Mouse (Mus musculus) megakaryocyte, embryonic 14.5 days (primary cell): ENCODE data around the gene Wdr27. TPM values are rescaled to one million over a fixed set of nuclear protein-coding genes. Genes with fewer than 3 reads are reported as not detected.
A peak's percentile ranks its signal among the peaks of the same experiment; 100 is the strongest.
"Not testable (repeated sequence)": the region's sequence is repeated elsewhere in the genome, so short reads cannot be mapped to it uniquely, and the experiment has no call there.

Experiments used
- H3K27me3 ChIP-seq: replicated peaks from 2 replicates; pipeline ENCODE3; 2012; ENCODE audit warnings: inconsistent platforms
- H3K36me3 ChIP-seq: replicated peaks from 2 replicates; pipeline ENCODE3; 2012; ENCODE audit warnings: low read length, inconsistent platforms, mixed read lengths
- H3K4me1 ChIP-seq: 2 replicates; pipeline ENCODE4 v1.6.1; 2012; ENCODE audit warnings: inconsistent platforms
- H3K4me3 ChIP-seq: replicated peaks from 2 replicates; pipeline ENCODE3; 2012; ENCODE audit warnings: moderate library complexity, mild to moderate bottlenecking, inconsistent platforms
- H3K9me3 ChIP-seq: 2 replicates; pipeline ENCODE4 v1.6.1; 2012; ENCODE audit warnings: inconsistent platforms
- FLI1 ChIP-seq: IDR thresholded peaks from 2 replicates; pipeline ENCODE4 v1.6.1; 2012; ENCODE audit warnings: low read length, inconsistent platforms, mixed read lengths
- GATA1 ChIP-seq: IDR thresholded peaks from 3 replicates; pipeline ENCODE4 v1.6.1; 2012; ENCODE audit warnings: mixed read lengths, low read length, inconsistent platforms, borderline replicate concordance
- polyA plus RNA-seq: library from polyadenylated mRNA; stranded (reverse); fragments of >175 nt; gene quantifications from 2 replicates; pipeline ENCODE4 v1.2.3, GENCODE M21; 2012; ENCODE audit warnings: low replicate concordance; ENCODE audit not compliant: insufficient read depth

Wdr27 gene
- polyA plus RNA-seq, 1 experiment, result 8.6 TPM

DNA sequence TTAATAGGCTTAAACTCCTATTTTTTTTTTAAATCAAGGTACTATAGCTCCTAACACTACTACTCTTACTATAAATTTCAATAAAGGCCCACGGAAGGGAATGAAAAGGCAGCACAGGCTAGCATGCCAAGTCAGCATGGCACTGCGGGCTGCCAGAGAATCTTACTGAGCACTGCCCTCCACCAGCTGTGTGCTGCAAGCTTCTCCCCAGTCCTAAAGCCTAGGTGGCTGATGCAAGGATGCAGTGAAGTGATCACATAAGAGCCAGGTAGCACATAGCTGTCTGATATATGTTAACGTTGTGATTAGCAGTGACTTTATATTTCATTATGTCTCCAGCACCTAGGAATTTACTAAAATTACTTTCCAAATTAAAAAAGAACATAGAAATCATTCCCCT is 17.0 kb upstream of the Wdr27 start:
- peak overlapping the region; percentile 98 for H3K4me3 ChIP-seq

DNA sequence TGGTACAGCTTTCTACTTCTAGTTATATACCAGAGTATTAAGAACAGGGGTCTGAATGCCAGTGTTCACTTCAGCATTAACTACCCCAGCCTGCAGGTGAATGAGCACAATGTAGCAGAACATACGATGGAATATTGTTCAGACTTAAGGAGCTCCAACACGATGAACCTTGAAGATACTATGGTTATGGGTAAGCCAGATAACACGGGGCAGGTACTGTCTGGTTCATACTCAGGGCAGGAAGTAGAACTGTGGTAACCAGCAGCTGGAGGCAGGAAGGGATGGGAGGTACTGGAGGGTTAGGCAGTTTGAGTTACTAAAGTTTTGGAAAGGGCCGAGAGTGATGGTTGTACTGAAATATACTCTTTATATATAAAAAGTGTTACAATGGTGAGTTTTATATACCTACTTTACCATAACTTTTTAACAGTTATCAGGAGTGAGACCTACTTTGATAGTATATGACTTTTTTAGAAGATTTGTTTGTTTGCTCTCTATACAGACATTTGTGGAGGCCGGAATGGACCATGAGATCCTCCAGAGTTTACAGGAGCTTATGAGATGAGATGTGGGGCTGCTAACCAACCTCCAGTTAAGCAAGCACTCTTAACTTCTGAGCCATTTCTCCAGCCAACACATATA is 15.8 kb upstream of the Wdr27 start:
- Histone ChIP-seq H3K36me3 (peaks cover 39% of the 10 kb centered on the region), H3K4me3 (peak overlapping the region; percentile 64), H3K27me3 (no peaks in the 10 kb centered on the region), H3K9me3 (no peaks in the 10 kb centered on the region), H3K4me1 (peaks cover 34% of the 10 kb centered on the region)
- TF ChIP-seq GATA1 (no peak), FLI1 (no peak)

More for the DNA sequence above, 17.0 kb upstream of the Wdr27 start:
- no peaks in the 10 kb centered on the region for H3K27me3 ChIP-seq
- peaks cover 28% of the 10 kb centered on the region for H3K4me1 ChIP-seq
- no peak for TF ChIP-seq FLI1
- H3K9me3 ChIP-seq, result no peaks in the 10 kb centered on the region
- peaks cover 28% of the 10 kb centered on the region for H3K36me3 ChIP-seq

DNA sequence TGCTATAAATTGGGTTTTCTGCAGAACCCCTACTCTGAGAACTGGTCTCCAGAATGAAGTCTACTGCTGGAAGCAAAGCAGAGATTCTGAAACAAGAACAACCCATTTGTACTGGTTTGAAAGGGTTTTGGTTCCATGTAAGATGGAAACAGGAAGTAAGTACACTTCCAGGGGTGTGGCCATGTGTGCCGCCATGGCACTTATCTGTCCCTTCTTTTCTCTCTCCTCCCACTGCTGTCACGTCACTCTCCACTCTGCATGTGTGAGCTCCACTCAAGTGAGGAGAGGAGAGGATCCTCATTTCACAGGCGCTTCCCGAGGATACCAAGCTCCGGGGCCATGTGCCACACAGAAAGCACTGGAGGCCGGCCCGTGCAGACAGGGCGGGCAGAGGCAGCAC is 10.5 kb upstream of the Wdr27 start:
- H3K27me3 ChIP-seq, result no peaks in the 10 kb centered on the region
- no peak for TF ChIP-seq GATA1
- no peak for TF ChIP-seq FLI1
- H3K36me3 ChIP-seq, result peaks cover 89% of the 10 kb centered on the region
- H3K9me3 ChIP-seq, result no peaks in the 10 kb centered on the region
- H3K4me1 ChIP-seq, result peaks cover 37% of the 10 kb centered on the region
- H3K4me3 ChIP-seq, result peak overlapping the region; percentile 34

- Histone ChIP-seq H3K4me3 (no peak overlapping the region), H3K4me1 (peaks cover 36% of the 10 kb centered on the region), H3K9me3 (no peaks in the 10 kb centered on the region), H3K27me3 (no peaks in the 10 kb centered on the region), H3K36me3 (peaks cover 97% of the 10 kb centered on the region)
- TF ChIP-seq FLI1 (no peak), GATA1 (no peak)
Measured at GRCm38 (mm10) chr17:14949161-14949827, 6.3 kb upstream of the Wdr27 start.

DNA sequence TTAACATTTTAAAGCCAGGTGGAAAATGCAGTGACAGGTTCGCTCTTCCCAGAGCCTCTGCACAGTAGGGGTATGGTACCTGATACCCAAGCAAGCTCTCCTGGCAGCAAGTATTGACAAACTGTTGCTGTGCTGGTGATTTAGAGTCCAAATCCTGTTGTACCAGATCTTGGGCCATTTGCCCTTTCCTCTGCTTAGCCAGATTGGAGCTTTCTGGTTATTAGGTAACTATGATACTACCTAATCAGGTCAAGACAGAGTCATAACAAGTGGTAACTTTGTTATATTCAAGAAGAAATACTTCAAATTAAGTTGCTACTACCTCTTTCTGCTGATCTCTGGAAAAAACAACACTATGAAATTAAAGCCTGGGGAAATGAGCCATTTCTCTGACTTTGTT is 1.6 kb upstream of the Wdr27 start:
- Histone ChIP-seq H3K4me3 (peak overlapping the region; percentile 73), H3K9me3 (no peaks in the 10 kb centered on the region), H3K4me1 (peaks cover 37% of the 10 kb centered on the region), H3K36me3 (peaks cover 53% of the 10 kb centered on the region), H3K27me3 (no peaks in the 10 kb centered on the region)
- TF ChIP-seq GATA1 (no peak), FLI1 (no peak)

DNA sequence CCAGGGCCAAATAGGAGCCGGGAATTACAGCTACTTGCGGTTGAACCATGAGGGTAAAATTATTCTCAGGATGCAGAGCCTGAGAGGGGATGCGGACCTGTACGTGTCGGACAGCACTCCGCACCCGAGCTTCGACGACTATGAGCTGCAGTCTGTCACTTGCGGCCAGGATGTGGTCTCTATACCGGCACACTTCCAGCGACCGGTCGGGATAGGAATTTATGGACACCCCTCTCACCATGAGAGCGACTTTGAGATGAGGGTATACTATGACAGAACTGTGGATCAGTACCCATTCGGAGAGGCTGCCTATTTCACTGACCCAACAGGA is 736 bp upstream of the Wdr27 start:
- peak overlapping the region; percentile 100 for H3K4me3 ChIP-seq
- H3K36me3 ChIP-seq, result peaks cover 44% of the 10 kb centered on the region
- TF ChIP-seq FLI1, result no peak
- no peak for TF ChIP-seq GATA1
- peaks cover 37% of the 10 kb centered on the region for H3K4me1 ChIP-seq
- H3K9me3 ChIP-seq, result no peaks in the 10 kb centered on the region
- no peaks in the 10 kb centered on the region for H3K27me3 ChIP-seq

GRCm38 (mm10) chr17:14942181-14942580 is 777 bp downstream of the Wdr27 start:
- Histone ChIP-seq H3K36me3 (peaks cover 30% of the 10 kb centered on the region), H3K4me1 (peaks cover 37% of the 10 kb centered on the region)
- H3K9me3 ChIP-seq, result not testable (repeated sequence)

GRCm38 (mm10) chr17:14935841-14936605 is 6.9 kb downstream of the Wdr27 start:
- Histone ChIP-seq H3K27me3 (peaks cover 1% of the 10 kb centered on the region), H3K36me3 (no peaks in the 10 kb centered on the region), H3K4me1 (peaks cover 12% of the 10 kb centered on the region), H3K4me3 (no peak overlapping the region), H3K9me3 (no peaks in the 10 kb centered on the region)
- no peak for TF ChIP-seq FLI1
- TF ChIP-seq GATA1, result no peak

More at GRCm38 (mm10) chr17:14942181-14942580, 777 bp downstream of the Wdr27 start:
- peak overlapping the region; percentile 100 for H3K4me3 ChIP-seq
- H3K27me3 ChIP-seq, result not testable (repeated sequence)

DNA sequence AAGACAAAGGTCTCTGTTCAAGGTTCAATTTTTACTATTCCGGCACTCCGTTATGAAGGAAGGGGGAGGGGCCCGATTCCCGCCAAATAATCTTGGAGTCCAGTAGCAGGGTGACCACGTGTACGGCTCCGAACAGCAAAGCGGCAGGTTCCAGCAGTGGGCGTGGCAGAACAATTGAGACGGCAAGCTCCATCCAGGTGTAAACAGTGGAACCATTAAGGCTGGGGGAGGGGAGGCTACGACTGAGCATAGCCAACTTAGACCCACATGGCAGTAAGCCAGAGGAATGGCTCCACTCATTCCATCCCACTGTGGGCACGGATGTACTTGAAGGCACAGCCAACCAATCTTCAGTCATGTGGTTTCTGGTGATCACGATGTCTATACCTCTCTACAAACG is 7.7 kb downstream of the Wdr27 start:
- H3K4me1 ChIP-seq, result peaks cover 13% of the 10 kb centered on the region
- H3K9me3 ChIP-seq, H3K4me3 ChIP-seq, H3K36me3 ChIP-seq, H3K27me3 ChIP-seq: not testable (repeated sequence)

- Histone ChIP-seq H3K36me3 (no peaks in the 10 kb centered on the region), H3K27me3 (peaks cover 1% of the 10 kb centered on the region), H3K4me3 (no peak overlapping the region), H3K4me1 (peaks cover 12% of the 10 kb centered on the region), H3K9me3 (peaks cover 15% of the 10 kb centered on the region)
- TF ChIP-seq FLI1 (no peak), GATA1 (no peak)
Measured at GRCm38 (mm10) chr17:14931469-14931868, 11.5 kb downstream of the Wdr27 start.
